13 mouse cellular contexts compared by ENCODE assay signal in genomic region chr6:56076378-56076805, GRCm38 (mm10). TPM values are rescaled to one million over a fixed set of nuclear protein-coding genes. Genes with fewer than 3 reads are reported as not detected.
DNase-seq lines count a peak whose midpoint lies in the region; ATAC-seq and TF ChIP-seq lines count a peak whose summit lies in the region.
"Had no signal": no experiment of that assay in that cellular context is flagged by ENCODE, and none has a peak within 500 bp of the region (broad histone marks: within the 10 kb centered on the region; RNA-seq: fewer than 3 reads in every experiment).

No protein-coding gene starts in this region.

- H3K27ac ChIP-seq in hindbrain, embryonic 10.5 days: no peak overlapping the region
- H3K27ac ChIP-seq in hindbrain, embryonic 12.5 days: no peak overlapping the region
- H3K27ac ChIP-seq in hindbrain, embryonic 11.5 days (ENCODE audit: low read depth, low read length): no peak overlapping the region
- 0 out of 2 replicates have a peak overlapping the region, but pooled peaks have one; percentile 14 for H3K27ac ChIP-seq in neural tube, embryonic 13.5 days (replicated peaks)
- H3K27ac ChIP-seq in stomach, postnatal 0 days (replicated peaks): no peak overlapping the region
- H3K27ac ChIP-seq: liver, embryonic 14.5 days had no signal

- no peak for TF ChIP-seq EP300 in stomach, postnatal 0 days (optimal IDR thresholded peaks at IDR 0.05)

- TF ChIP-seq CTCF in stomach, postnatal 0 days (IDR thresholded peaks at IDR 0.05; ENCODE audit: low read depth): no peak

- H3K4me1 ChIP-seq in hindbrain, embryonic 10.5 days (replicated peaks): no peaks in the 10 kb centered on the region
- H3K4me1 ChIP-seq in hindbrain, embryonic 12.5 days: no peaks in the 10 kb centered on the region; the same call in 1 of the 2 replicates
- H3K4me1 ChIP-seq in hindbrain, embryonic 11.5 days (replicated peaks; ENCODE audit: control insufficient read depth, insufficient read depth, low read length): no peaks in the 10 kb centered on the region
- H3K4me1 ChIP-seq in neural tube, embryonic 13.5 days (replicated peaks): no peaks in the 10 kb centered on the region
- H3K4me1 ChIP-seq in stomach, postnatal 0 days (replicated peaks; ENCODE audit: control insufficient read depth, insufficient read depth): no peaks in the 10 kb centered on the region
- H3K4me1 ChIP-seq: megakaryocyte, embryonic 14.5 days had no signal

- no peak overlapping the region for H3K4me2 ChIP-seq in hindbrain, embryonic 12.5 days (replicated peaks)
- H3K4me2 ChIP-seq in hindbrain, embryonic 11.5 days (replicated peaks; ENCODE audit: low read depth, low read length): no peak overlapping the region
- H3K4me2 ChIP-seq in neural tube, embryonic 13.5 days: no peak overlapping the region
- H3K4me2 ChIP-seq in stomach, postnatal 0 days (replicated peaks; ENCODE audit: low read depth): no peak overlapping the region

- no peaks in the 10 kb centered on the region for H3K9me3 ChIP-seq in hindbrain, embryonic 10.5 days
- H3K9me3 ChIP-seq in hindbrain, embryonic 12.5 days (replicated peaks): no peaks in the 10 kb centered on the region
- H3K9me3 ChIP-seq in hindbrain, embryonic 11.5 days (ENCODE audit: control insufficient read depth, low read length): no peaks in the 10 kb centered on the region
- no peaks in the 10 kb centered on the region for H3K9me3 ChIP-seq in neural tube, embryonic 13.5 days
- H3K9me3 ChIP-seq in stomach, postnatal 0 days (ENCODE audit: control insufficient read depth, low read length): no peaks in the 10 kb centered on the region
- H3K9me3 ChIP-seq: megakaryocyte, embryonic 14.5 days had no signal

- H3K27me3 ChIP-seq in hindbrain, embryonic 10.5 days (ENCODE audit: insufficient read depth, poor library complexity, severe bottlenecking): no peaks in the 10 kb centered on the region
- H3K27me3 ChIP-seq in hindbrain, embryonic 12.5 days: no peaks in the 10 kb centered on the region
- no peaks in the 10 kb centered on the region for H3K27me3 ChIP-seq in hindbrain, embryonic 11.5 days (ENCODE audit: control insufficient read depth, insufficient read depth, low read length)
- peaks cover 31% of the 10 kb centered on the region for H3K27me3 ChIP-seq in neural tube, embryonic 13.5 days
- no peaks in the 10 kb centered on the region for H3K27me3 ChIP-seq in stomach, postnatal 0 days (ENCODE audit: control insufficient read depth, insufficient read depth, low read length)
- H3K27me3 ChIP-seq: megakaryocyte, embryonic 14.5 days had no signal

- peak; percentile 38 for DNase-seq in embryo, embryonic 11 days
- no peak for DNase-seq in embryo, embryonic 9.5 days (ENCODE audit: extremely low spot score)
- DNase-seq in hindbrain, embryonic 10.5 days (ENCODE audit: low spot score): peak; percentile 5
- peak; percentile 19 for DNase-seq in hindbrain, embryonic 11.5 days (ENCODE audit: low spot score)
- DNase-seq in right cerebral cortex, postnatal 14 days: no peak
- DNase-seq in stomach, postnatal 0 days (ENCODE audit: low spot score): no peak
- DNase-seq: adrenal gland, postnatal 36 days; kidney, adult 2 months had no signal

- no peak overlapping the region for H3K9ac ChIP-seq in hindbrain, embryonic 12.5 days
- no peak overlapping the region for H3K9ac ChIP-seq in hindbrain, embryonic 11.5 days (ENCODE audit: low read depth, low read length)
- H3K9ac ChIP-seq in neural tube, embryonic 13.5 days: no peak overlapping the region
- H3K9ac ChIP-seq in stomach, postnatal 0 days (ENCODE audit: low read length): no peak overlapping the region
- H3K9ac ChIP-seq: liver, embryonic 14.5 days had no signal

- 22% methylated on average over 4 of the region's 4 CpGs for WGBS in hindbrain, embryonic 10.5 days
- 35% methylated on average over 4 of the region's 4 CpGs for WGBS in hindbrain, embryonic 12.5 days
- 30% methylated on average over 4 of the region's 4 CpGs for WGBS in hindbrain, embryonic 11.5 days
- 26% methylated on average over 4 of the region's 4 CpGs for WGBS in neural tube, embryonic 13.5 days
- 53% methylated on average over 4 of the region's 4 CpGs for WGBS in stomach, postnatal 0 days

- H3K4me3 ChIP-seq in hindbrain, embryonic 10.5 days: no peak overlapping the region
- no peak overlapping the region for H3K4me3 ChIP-seq in hindbrain, embryonic 12.5 days
- H3K4me3 ChIP-seq in hindbrain, embryonic 11.5 days (ENCODE audit: low read depth, low read length): no peak overlapping the region
- no peak overlapping the region for H3K4me3 ChIP-seq in neural tube, embryonic 13.5 days
- no peak overlapping the region for H3K4me3 ChIP-seq in stomach, postnatal 0 days (ENCODE audit: low read depth, low read length)
- H3K4me3 ChIP-seq: megakaryocyte, embryonic 14.5 days had no signal

- ATAC-seq in hindbrain, embryonic 12.5 days (ENCODE audit: low FRiP score): no peak
- ATAC-seq in hindbrain, embryonic 11.5 days (ENCODE audit: low FRiP score): peak; percentile 53; the same call in 1 of the 2 replicates
- ATAC-seq in neural tube, embryonic 13.5 days (ENCODE audit: low read depth): peak; percentile 59; the same call in 1 of the 2 replicates
- no peak for ATAC-seq in stomach, postnatal 0 days (ENCODE audit: low FRiP score, low TSS enrichment)

- H3K36me3 ChIP-seq in hindbrain, embryonic 10.5 days: no peaks in the 10 kb centered on the region
- H3K36me3 ChIP-seq in hindbrain, embryonic 12.5 days: no peaks in the 10 kb centered on the region
- no peaks in the 10 kb centered on the region for H3K36me3 ChIP-seq in hindbrain, embryonic 11.5 days (ENCODE audit: control insufficient read depth, insufficient read depth, low read length)
- no peaks in the 10 kb centered on the region for H3K36me3 ChIP-seq in neural tube, embryonic 13.5 days
- H3K36me3 ChIP-seq in stomach, postnatal 0 days (ENCODE audit: control insufficient read depth, insufficient read depth, low read length): no peaks in the 10 kb centered on the region

RNA-seq across cellular contexts. Expression of gene Ppp1r17, which starts 59.1 kb away (rescaled TPM):
- polyA plus RNA-seq in hindbrain, embryonic 10.5 days (2016; fragmentation: Nextera tagmentation; extraction: Ambion mirVana): 24.8 and 45.5 TPM in 2 replicates
- 15.6 and 20.5 TPM in 2 replicates for polyA plus RNA-seq in hindbrain, embryonic 12.5 days (2016; fragmentation: Nextera tagmentation; extraction: Ambion mirVana)
- 26.5 and 33.2 TPM in 2 replicates for polyA plus RNA-seq in hindbrain, embryonic 11.5 days (2014; fragmentation: Nextera tagmentation; extraction: Ambion mirVana)
- polyA plus RNA-seq in neural tube, embryonic 13.5 days (2015; fragmentation: Nextera tagmentation; extraction: Ambion mirVana): 36.4 and 38.4 TPM in 2 replicates
- 0.12 and 0.19 TPM in 2 replicates for polyA plus RNA-seq in stomach, postnatal 0 days (2015; fragmentation: Nextera tagmentation; extraction: Ambion mirVana)
- polyA plus RNA-seq: C2C12; kidney, adult 2 months; liver, embryonic 14.5 days had no signal

Comparison
In these comparisons a context has a peak if more than half of its experiments do, and no peak if none do; other contexts are left out.
1. DNase-seq: peak in embryo, embryonic 11 days (single experiment), hindbrain, embryonic 10.5 days (single experiment) and hindbrain, embryonic 11.5 days (single experiment); none in embryo, embryonic 9.5 days (single experiment), right cerebral cortex, postnatal 14 days (single experiment) and stomach, postnatal 0 days (single experiment).
2. ATAC-seq: peak in hindbrain, embryonic 11.5 days (single experiment) and neural tube, embryonic 13.5 days (single experiment); none in hindbrain, embryonic 12.5 days (single experiment) and stomach, postnatal 0 days (single experiment).
3. RNA of gene Ppp1r17, which starts 59.1 kb away (polyA plus RNA-seq): 36.4 to 38.4 TPM in neural tube, embryonic 13.5 days, 26.5 to 33.2 TPM in hindbrain, embryonic 11.5 days, 24.8 to 45.5 TPM in hindbrain, embryonic 10.5 days and 15.6 to 20.5 TPM in hindbrain, embryonic 12.5 days; 0.12 to 0.19 TPM in stomach, postnatal 0 days; every median in the first group is over 10 times any median in the second.